Mouse (Mus musculus): ENCODE measurements around the gene Fam83f. TPM values are rescaled to one million over a fixed set of nuclear protein-coding genes. Genes with fewer than 3 reads are reported as not detected.

Fam83f gene
- total and polyA plus RNA-seq, 3 experiments = not detected

DNA sequence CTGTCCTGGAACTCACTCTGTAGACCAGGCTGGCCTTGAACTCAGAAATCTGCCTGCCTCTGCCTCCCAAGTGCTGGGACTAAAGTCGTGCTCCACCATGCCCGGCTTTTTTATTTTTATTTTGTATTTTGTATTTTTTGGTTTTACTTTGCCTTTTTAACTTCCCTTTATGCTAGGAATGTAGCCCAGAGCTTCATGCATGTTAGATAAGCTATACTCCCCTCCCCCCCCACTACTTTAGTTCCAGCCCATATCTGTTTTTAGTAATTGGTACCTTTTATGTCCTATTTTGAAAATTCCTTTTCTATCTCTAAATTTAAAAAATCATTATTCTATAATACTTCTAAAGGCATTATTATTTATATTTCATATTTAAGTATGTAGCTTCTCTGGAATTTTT, 66.6 kb downstream of the Fam83f start:
- peak; percentile 58; the same call in 1 of the 2 replicates for TF ChIP-seq BHLHE40 (IDR thresholded peaks at IDR 0.05; ENCODE audit: borderline replicate concordance, low read depth, low read length)
- no peak for TF ChIP-seq POLR2A (IDR thresholded peaks at IDR 0.05; ENCODE audit: control insufficient read depth in 1 of 2, insufficient read depth in 1 of 2, low read depth in 1 of 2, low read length in 2 of 2, poor library complexity in 1 of 2)
- no peak for TF ChIP-seq ELF1 (IDR thresholded peaks at IDR 0.05; ENCODE audit: low read depth, low read length)
- peak; percentile 78 for TF ChIP-seq ETS1 (IDR thresholded peaks at IDR 0.05; ENCODE audit: low read depth, low read length)
- peak; percentile 53; the same call in 1 of the 2 replicates for TF ChIP-seq RCOR1 (IDR thresholded peaks at IDR 0.05; ENCODE audit: low read depth, low read length)
- TF ChIP-seq POLR2AphosphoS2 (IDR thresholded peaks at IDR 0.05; ENCODE audit: low read length) = no peak
- no peak for TF ChIP-seq HCFC1 (IDR thresholded peaks at IDR 0.05; ENCODE audit: low read depth, low read length)
- peak; percentile 61 for TF ChIP-seq ZNF384 (IDR thresholded peaks at IDR 0.05; ENCODE audit: low read depth, low read length)
- no peak for TF ChIP-seq SIN3A (IDR thresholded peaks at IDR 0.05; ENCODE audit: low read length)
- no peak; the same call in 1 of the 2 replicates for TF ChIP-seq CHD2 (IDR thresholded peaks at IDR 0.05; ENCODE audit: low read length)
- TF ChIP-seq TCF12 (IDR thresholded peaks at IDR 0.05; ENCODE audit: low read depth, low read length) = peak; percentile 37; the same call in 1 of the 2 replicates
- TF ChIP-seq NELFE (IDR thresholded peaks at IDR 0.05; ENCODE audit: low read depth, low read length) = no peak
- TF ChIP-seq SMC3 (IDR thresholded peaks at IDR 0.05; ENCODE audit: low read depth, low read length) = 0 out of 2 replicates have a peak, but pooled peaks have one; percentile 10
- TF ChIP-seq MYC (IDR thresholded peaks at IDR 0.05; ENCODE audit: low read depth, low read length) = no peak
- TF ChIP-seq ZKSCAN1 (IDR thresholded peaks at IDR 0.05; ENCODE audit: low read depth, low read length) = peak; percentile 78; the same call in 1 of the 2 replicates
- no peak for TF ChIP-seq MYB (IDR thresholded peaks at IDR 0.05; ENCODE audit: low read depth, low read length)
- TF ChIP-seq GATA1 (IDR thresholded peaks at IDR 0.05; ENCODE audit: low read depth, low read length) = peak; percentile 78
- no peak for TF ChIP-seq CTCF (IDR thresholded peaks at IDR 0.05 in 2 of 3, conservative IDR thresholded peaks at IDR 0.05 in 1 of 3; ENCODE audit: control insufficient read depth in 1 of 3, insufficient read depth in 1 of 3, low read depth in 2 of 3, low read length in 3 of 3, poor library complexity in 1 of 3, severe bottlenecking in 1 of 3)
- TF ChIP-seq EP300 (IDR thresholded peaks at IDR 0.05; ENCODE audit: low read depth in 1 of 2, low read length in 2 of 2) = peak; percentile 48 to 76; a peak in 3 of 4 replicates
- 0 out of 2 replicates have a peak, but pooled peaks have one; percentile 42 for TF ChIP-seq MAZ (IDR thresholded peaks at IDR 0.05; ENCODE audit: low read depth, low read length)
- no peaks in the 10 kb centered on the region; a peak in 1 of 4 replicates for H3K27me3 ChIP-seq (ENCODE audit: control insufficient read depth in 1 of 2, insufficient read depth in 2 of 2, low read length in 2 of 2)
- H3K4me3 ChIP-seq (ENCODE audit: control insufficient read depth in 1 of 2, insufficient read depth in 1 of 2, low read depth in 2 of 2, low read length in 2 of 2) = peak overlapping the region; percentile 33 to 45
- H3K36me3 ChIP-seq (ENCODE audit: control insufficient read depth in 1 of 2, insufficient read depth in 2 of 2, low read length in 2 of 2) = peaks cover 0 to 15% of the 10 kb centered on the region in 2 experiments; a peak in 2 of 4 replicates
- no peaks in the 10 kb centered on the region for H3K79me2 ChIP-seq (ENCODE audit: control insufficient read depth, insufficient read depth, low read length, poor library complexity)
- H3K9ac ChIP-seq (ENCODE audit: control insufficient read depth, low read depth, low read length, poor library complexity, severe bottlenecking) = peak overlapping the region; percentile 37; the same call in 1 of the 2 replicates
- DNase-seq (ENCODE audit: low read depth, low spot score) = peak; percentile 75
- peaks cover 7 to 17% of the 10 kb centered on the region in 2 experiments for H3K4me1 ChIP-seq (ENCODE audit: control insufficient read depth in 1 of 2, insufficient read depth in 2 of 2, low read length in 2 of 2)
- H3K9me3 ChIP-seq (replicated peaks; ENCODE audit: insufficient read depth, low read length) = no peaks in the 10 kb centered on the region
- H3K27ac ChIP-seq (ENCODE audit: control insufficient read depth, low read depth, low read length) = peak overlapping the region; percentile 45; the same call in 1 of the 2 replicates

DNA sequence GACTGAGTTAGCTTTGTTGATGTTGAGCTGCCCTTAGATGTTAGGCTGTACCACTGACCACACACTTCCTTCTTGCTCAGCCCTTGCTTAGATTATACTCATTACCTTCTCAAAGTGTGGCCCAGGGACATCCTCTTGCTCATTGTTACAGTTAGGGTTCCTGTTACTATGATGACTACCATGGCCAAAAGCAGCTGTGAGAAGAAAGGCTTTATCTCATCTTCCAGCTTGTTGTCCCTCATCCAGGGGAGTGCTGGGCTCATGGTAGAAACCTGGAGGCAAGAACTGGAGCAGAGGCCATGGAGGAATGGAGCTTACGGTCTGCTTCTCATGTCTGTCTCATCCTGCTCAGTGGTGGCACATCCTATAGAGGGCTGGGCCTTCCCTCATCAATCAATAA, 68.3 kb downstream of the Fam83f start:
- Histone ChIP-seq H3K27me3 (ENCODE audit: control insufficient read depth in 1 of 2, insufficient read depth in 2 of 2, low read length in 2 of 2) (no peaks in the 10 kb centered on the region; a peak in 1 of 4 replicates), H3K4me3 (ENCODE audit: control insufficient read depth in 1 of 2, insufficient read depth in 1 of 2, low read depth in 2 of 2, low read length in 2 of 2) (no peak overlapping the region), H3K27ac (ENCODE audit: control insufficient read depth, low read depth, low read length) (no peak overlapping the region), H3K4me1 (ENCODE audit: control insufficient read depth in 1 of 2, insufficient read depth in 2 of 2, low read length in 2 of 2) (peaks cover 18 to 29% of the 10 kb centered on the region in 2 experiments), H3K36me3 (ENCODE audit: control insufficient read depth in 1 of 2, insufficient read depth in 2 of 2, low read length in 2 of 2) (peaks cover 0 to 32% of the 10 kb centered on the region in 2 experiments; a peak in 2 of 4 replicates), H3K9ac (ENCODE audit: control insufficient read depth, low read depth, low read length, poor library complexity, severe bottlenecking) (no peak overlapping the region), H3K9me3 (replicated peaks; ENCODE audit: insufficient read depth, low read length) (no peaks in the 10 kb centered on the region), H3K79me2 (ENCODE audit: control insufficient read depth, insufficient read depth, low read length, poor library complexity) (no peaks in the 10 kb centered on the region)
- TF ChIP-seq MYB (IDR thresholded peaks at IDR 0.05; ENCODE audit: low read depth, low read length) (no peak), ETS1 (IDR thresholded peaks at IDR 0.05; ENCODE audit: low read depth, low read length) (0 out of 2 replicates have a peak, but pooled peaks have one; percentile 9), TAL1 (IDR thresholded peaks at IDR 0.05; ENCODE audit: low read length) (peak; percentile 78)
- DNase-seq (ENCODE audit: low read depth, low spot score) = peak; percentile 36

All from MEL (cell line).